Mouse (Mus musculus) adrenal gland, adult 2 months (tissue): ENCODE data around the gene Kdm2b. TPM values are rescaled to one million over a fixed set of nuclear protein-coding genes. Genes with fewer than 3 reads are reported as not detected.
A peak's percentile ranks its signal among the peaks of the same experiment; 100 is the strongest.

ENCODE experiments used
- DNase-seq: peaks from one replicate; pipeline ENCODE4 v3.0.0; 2021
- polyA plus RNA-seq: library from polyadenylated mRNA; depleted of rRNA; stranded (reverse); fragments of >200 nt; gene quantifications from 2 replicates; pipeline ENCODE4 v1.2.3, GENCODE M21; 2012
- total RNA-seq, 2 experiments: library from RNA; stranded (reverse); gene quantifications; 2 replicates each; pipeline ENCODE4 v1.2.3; 2021

Kdm2b gene
- total and polyA plus RNA-seq, 3 experiments: 12.5 to 15.0 (median 13.5) TPM

- no peak for DNase-seq
Observed at GRCm38 (mm10) chr5:122893270-122893669, 96.4 kb downstream of the Kdm2b start.

- DNase-seq: no peak
Observed at GRCm38 (mm10) chr5:122890396-122890795, 99.2 kb downstream of the Kdm2b start.

- no peak for DNase-seq
Observed at GRCm38 (mm10) chr5:122888612-122889214, 100.9 kb downstream of the Kdm2b start.

DNA sequence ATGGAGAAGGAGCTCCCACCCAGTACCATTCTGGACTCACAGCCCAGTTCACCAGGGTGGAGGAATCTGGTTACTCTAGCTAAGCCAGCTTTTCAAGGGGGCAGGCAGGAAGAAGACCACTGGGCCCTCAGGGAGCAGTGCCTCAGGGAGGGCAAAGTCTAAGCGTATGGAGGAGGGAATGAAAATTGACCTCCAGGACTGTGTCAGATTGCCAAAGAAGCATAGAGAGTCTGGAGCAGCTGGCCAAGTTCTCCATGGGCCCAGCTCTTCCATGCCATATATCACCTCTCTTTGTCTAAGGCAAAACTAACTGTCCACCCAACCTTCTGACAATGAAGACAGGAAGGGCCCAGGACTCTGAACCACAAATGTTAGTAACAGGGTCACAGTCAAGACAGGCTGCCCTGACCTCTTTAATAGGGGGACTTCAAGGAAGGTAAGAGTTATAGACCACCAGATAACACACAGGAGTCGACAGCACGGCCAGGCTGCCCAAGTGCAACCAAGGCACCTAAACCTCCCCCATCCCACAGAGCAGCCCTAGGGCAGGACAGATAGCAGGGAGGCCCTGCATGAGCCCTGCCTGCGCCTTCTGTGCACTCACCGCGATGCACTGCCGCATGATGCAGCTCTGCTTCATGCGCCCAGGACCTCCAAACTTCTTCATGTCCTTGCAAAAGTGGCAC, 101.6 kb downstream of the Kdm2b start:
- DNase-seq: no peak

- DNase-seq: no peak
Observed at GRCm38 (mm10) chr5:122887033-122887432, 102.6 kb downstream of the Kdm2b start.

DNA sequence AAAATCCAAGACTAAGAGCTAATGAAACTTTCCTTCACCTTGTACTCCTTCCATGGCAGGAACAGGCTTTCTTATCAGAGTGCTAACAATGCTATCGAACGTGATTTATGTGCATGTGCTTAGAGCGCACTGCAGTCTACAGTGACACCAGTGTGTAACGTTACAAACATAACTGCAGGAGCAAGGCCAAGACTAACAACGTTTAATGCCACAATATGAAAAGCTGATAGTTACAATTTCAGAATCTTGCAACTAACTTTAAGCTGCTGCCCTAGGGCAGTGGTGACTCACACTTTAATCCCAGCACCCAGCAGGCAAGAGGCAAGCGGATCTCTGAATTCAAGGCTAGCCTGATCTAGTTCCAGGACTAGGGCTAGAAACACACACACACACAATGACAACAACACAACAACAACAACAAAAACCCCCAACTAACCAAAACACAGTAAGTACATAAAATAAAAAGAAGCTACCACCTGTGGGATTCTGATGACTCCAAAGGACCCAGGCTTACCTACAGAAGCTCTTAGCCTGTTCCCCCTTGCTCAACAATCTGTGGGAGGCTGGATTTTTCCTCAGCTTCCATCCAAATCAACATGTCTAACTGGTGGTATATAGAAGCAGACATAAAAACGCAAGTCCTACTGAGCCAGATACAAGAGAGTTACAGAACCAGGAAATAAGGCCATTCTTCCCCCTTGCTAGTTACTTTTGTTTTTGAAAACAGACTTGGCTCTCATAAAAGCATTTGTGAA, 104.9 kb downstream of the Kdm2b start:
- DNase-seq: peak; percentile 62

DNA sequence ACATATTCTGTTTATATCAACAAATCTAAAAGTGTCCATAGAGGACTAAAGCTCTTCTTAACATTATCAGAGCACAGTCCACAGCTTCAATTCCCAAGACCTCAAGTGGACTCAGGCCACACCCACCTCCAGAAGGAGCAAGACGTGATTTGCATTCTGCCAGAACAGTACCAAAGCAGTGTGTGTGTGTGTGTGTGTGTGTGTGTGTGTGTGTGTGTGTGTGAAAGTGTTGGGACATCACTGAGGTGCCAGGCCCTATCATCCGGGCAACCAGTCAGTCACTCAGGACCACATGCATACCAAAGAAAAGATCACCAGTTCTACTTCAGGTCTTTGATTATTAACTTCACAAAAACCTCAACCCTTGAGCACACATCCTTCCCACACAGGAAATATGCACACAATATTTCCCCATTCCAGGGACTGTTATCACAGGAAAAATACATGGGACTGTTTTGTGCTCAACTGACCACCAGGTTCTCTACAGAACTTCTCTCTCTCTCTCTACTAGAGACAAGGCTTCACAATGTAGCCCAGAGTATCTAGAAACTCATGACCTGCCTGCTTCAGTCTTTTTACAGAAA, 105.9 kb downstream of the Kdm2b start:
- DNase-seq: no peak

GRCm38 (mm10) chr5:122883237-122883636, 106.4 kb downstream of the Kdm2b start:
- DNase-seq: no peak

DNA sequence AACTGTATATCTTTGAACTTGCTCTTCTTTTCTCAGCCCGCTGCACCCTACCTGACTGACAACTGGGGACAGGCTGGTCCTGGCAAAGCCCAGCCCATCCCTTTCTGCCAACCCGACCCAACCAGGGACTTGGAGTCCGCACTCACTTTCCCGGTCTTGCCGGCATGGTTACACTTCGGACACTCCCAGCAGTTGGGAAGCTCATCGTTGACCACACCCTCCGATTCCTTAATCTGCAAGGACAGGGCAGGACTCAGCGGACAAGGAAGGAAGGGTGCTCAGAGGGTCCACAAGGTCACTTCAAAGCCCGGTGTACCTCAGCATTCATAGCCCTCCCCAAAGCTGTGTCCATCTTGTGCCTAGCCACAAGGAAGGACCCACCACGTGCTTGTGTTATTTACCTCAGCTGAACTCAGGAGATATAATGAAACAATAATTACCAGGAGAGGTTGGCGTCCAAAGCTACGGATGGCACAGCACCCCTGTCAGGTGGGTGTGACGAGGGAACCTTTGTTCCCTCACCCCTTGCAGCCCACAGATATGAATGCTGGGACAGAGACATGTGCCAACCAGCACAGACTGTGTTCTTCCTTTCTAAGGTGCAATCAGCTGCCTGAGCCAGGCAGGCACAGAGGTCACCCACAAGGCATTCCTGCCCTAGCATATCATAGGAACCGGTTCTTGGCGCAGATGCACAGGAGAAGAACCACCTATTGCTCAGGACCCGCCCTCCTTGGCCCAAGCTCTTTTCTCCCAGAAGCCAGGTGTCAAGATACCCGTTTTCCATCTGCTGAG, 107.2 kb downstream of the Kdm2b start:
- no peak for DNase-seq

- DNase-seq: peak; percentile 76
Observed at GRCm38 (mm10) chr5:122881313-122881712, 108.3 kb downstream of the Kdm2b start.

DNA sequence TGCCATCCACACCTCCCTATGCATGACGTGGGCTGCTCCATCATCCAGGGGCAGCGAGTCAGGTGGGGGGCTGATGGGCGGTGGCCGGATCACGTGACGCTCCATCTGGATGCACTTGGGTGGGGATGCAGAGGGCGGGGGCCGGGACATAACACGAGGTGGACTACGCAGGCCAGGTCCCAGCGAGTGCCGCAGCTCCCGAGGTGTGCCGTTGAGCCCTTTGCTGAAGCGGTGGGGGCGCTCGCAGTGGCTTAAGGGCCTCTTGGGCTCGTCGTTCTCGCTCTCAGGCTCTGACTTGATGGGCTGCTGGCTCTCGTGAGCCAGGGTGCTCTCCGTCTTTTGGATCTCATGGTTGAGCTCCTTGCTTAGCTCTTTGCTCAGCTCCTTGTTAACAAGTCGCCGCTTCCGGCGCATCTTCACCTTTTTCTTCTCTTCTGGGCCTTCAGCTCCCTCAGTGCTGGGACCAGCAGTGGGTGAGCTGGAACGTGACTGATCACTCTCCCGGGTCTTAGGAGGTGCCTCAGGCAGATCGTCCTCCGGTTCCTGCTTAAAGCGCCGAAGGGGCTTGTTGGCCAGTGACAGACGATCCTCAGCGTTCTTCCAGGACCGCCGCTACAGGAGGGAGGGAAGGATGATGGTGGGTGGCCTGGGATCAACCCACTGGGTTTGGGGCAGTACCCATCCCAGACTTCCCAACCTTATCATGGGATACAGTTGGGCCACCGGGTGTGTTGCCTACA, 109.2 kb downstream of the Kdm2b start:
- no peak for DNase-seq

DNA sequence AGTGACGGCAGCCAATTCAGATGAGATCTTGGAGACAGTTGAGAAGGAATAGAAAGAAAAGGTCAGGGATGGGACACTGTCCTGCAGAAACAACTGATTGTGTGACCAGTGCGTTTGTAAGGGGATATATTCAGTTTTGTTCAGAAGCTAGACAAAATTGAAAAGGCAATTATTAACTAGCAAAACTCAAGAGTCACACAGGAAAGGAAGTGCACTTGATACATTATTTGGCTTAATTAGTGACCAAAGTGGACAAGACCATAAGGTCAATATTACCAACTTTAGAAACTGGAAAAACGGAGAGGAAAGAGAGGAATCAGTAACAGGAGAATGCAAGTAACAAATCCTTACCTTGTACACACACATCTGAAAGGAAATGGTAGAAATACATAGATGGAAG, 113.0 kb downstream of the Kdm2b start:
- no peak for DNase-seq

GRCm38 (mm10) chr5:122874359-122874758, 115.3 kb downstream of the Kdm2b start:
- no peak for DNase-seq

GRCm38 (mm10) chr5:122873573-122873972, 116.0 kb downstream of the Kdm2b start:
- no peak for DNase-seq

DNA sequence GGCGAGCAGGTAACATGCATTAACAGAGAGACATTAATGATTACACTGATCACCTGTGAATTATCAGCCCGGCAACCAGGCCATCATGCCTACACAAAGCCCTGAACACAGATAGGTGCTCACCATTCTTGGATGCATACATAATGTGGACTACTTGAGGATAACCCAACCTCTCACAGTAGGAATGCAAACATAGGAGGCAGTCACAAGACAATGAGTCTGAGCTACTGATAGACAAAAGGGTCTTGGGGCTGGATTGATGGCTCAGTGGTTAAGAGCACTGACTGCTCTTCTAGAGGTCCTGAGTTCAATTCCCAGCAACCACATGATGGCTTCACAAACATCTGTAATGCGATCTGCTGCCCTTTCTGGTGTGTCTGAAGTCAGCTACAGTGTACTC, 117.0 kb downstream of the Kdm2b start:
- DNase-seq: no peak

GRCm38 (mm10) chr5:122863053-122863452, 126.6 kb downstream of the Kdm2b start:
- no peak for DNase-seq

DNA sequence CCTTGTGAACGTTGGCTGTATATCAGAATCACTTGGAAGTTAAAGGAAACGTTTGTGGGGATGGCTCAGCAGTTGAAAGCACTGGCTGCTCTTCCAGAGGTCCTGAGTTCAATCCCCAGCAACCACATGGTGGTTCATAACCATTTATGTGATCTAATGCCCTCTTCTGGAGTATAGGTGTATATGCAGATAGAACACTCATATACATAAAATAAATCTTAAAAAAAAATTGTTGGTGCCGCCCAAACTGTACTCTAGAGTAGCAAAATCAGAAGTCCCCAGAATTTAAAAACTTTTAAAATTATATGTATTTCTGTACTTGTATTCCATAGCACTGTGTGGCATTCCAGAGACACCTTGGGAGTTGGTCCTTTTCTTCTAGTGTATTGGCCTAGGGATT, 133.8 kb downstream of the Kdm2b start:
- no peak for DNase-seq

DNA sequence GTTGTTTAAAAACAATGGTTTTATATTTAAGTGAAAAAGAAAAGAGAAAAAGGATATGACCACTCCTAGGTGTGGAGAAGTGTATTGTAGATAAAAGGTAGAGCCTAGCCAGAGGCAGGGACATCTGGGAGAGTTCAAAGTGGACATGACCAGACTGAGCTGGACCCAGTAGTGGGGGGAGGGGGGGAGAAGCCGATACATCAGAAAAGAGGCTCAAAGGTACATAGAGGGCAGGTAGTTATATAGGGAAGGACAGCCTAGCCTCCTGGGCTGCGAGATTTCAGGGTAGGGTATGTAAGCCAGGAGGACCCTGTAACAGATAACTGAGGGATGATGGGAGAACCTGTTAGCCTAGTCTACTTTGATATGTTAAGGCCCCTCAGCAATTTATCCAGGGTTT, 137.0 kb downstream of the Kdm2b start:
- no peak for DNase-seq

- no peak for DNase-seq
Observed at GRCm38 (mm10) chr5:122850319-122851002, 139.2 kb downstream of the Kdm2b start.

DNA sequence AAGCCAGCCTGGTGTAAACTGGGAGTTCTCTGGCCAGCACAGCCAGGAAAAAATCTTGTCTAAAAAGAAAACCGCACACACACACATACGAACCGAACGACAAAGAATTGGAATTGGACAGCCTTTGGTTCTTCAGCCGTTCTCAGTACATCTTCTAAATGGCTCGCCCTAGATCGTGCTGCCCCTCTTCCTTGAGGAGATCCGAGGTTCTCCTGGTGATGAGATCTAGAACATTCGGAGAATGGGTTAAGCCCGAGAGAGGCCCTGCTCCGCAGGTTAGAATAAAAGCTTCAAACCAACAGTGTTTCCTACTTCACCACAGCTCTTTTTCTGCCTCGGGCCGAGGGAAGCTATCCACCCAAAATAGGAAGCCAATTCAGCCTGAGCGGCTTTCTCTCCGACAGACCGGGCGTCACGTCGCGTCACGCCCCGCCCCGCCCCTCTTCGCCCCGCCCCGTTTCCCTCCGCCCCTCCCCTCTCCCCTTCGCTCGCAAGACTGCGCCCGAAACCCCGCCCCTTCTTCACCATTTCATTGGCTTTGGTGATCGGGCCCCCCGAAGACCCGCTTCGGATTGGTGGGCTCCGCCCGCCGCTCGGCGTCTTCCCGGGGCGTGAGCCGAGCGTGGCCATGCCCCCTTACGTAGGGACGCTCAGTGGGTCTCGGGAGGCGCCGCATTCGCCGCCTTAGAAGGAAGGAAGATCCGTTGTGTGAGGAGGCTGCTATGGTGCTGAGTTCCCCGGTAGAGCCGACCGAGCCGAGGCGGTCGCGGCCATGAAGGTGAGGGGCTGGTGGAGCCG, 139.9 kb downstream of the Kdm2b start, which contains the start of gene Rnf34:
Gene Rnf34, plus strand, starts transcription at position 528 of the 798 bp plus-strand sequence.
- peak; percentile 99 for DNase-seq
